In the genomic region with DNA sequence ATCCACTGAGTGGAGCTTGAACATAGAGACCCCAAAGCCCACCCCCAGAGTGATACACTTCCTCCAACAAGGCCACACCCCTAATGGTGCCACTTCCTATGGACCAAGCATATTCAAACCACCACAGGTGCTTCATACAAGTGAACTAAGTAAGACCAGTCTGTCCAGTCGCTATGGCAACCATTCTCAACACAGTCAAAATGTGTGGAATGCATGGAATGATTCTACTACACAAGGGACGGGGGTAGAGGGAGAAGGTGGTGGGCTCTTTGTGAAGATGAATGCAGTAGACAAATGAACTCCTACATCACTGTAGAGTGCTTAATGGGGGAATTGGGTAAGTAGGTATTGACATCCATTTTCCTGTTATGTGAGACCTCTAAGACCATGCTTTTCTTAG, we compare ENCODE assay signal across 22 mouse cellular contexts.
DNase-seq lines count a peak whose midpoint lies in the region; ATAC-seq and TF ChIP-seq lines count a peak whose summit lies in the region.
"Had no signal": no experiment of that assay in that cellular context is flagged by ENCODE, and none has a peak within 500 bp of the region (broad histone marks: within the 10 kb centered on the region; RNA-seq: fewer than 3 reads in every experiment).

No protein-coding gene starts in this region.

- H3K4me2 ChIP-seq in lung, embryonic 14.5 days, result no peak overlapping the region
- H3K4me2 ChIP-seq: embryonic facial prominence, embryonic 13.5 days; forebrain, embryonic 13.5 days; hindbrain, embryonic 13.5 days had no signal

- no peak overlapping the region for H3K9ac ChIP-seq in lung, embryonic 14.5 days
- H3K9ac ChIP-seq: embryonic facial prominence, embryonic 13.5 days; forebrain, embryonic 13.5 days; hindbrain, embryonic 13.5 days had no signal

- ATAC-seq in lung, embryonic 14.5 days (ENCODE audit: insufficient read depth), result peak; percentile 47; the same call in 1 of the 2 replicates
- ATAC-seq: CD4-positive, CD25-positive, alpha-beta regulatory T cell, adult 4 months; forebrain, embryonic 13.5 days; hindbrain, postnatal 0 days had no signal

- H3K36me3 ChIP-seq in lung, embryonic 14.5 days (ENCODE audit: insufficient read depth), result no peaks in the 10 kb centered on the region
- H3K36me3 ChIP-seq: embryonic facial prominence, embryonic 13.5 days; heart, embryonic 10.5 days; hindbrain, embryonic 13.5 days had no signal

- H3K4me1 ChIP-seq in lung, embryonic 14.5 days (ENCODE audit: insufficient read depth), result no peaks in the 10 kb centered on the region
- H3K4me1 ChIP-seq: embryonic facial prominence, embryonic 13.5 days; forebrain, embryonic 13.5 days; heart, embryonic 10.5 days; hindbrain, embryonic 13.5 days had no signal

- no peak for TF ChIP-seq CTCF in lung, embryonic 14.5 days (IDR thresholded peaks at IDR 0.05; ENCODE audit: low read depth)

- no peak overlapping the region for H3K27ac ChIP-seq in lung, embryonic 14.5 days (ENCODE audit: low read depth)
- H3K27ac ChIP-seq: embryonic facial prominence, embryonic 13.5 days; forebrain, embryonic 13.5 days; heart, embryonic 10.5 days; hindbrain, embryonic 13.5 days; hindbrain, postnatal 0 days had no signal

- no peaks in the 10 kb centered on the region for H3K9me3 ChIP-seq in lung, embryonic 14.5 days (ENCODE audit: low read depth, low read length)
- H3K9me3 ChIP-seq: embryonic facial prominence, embryonic 13.5 days; forebrain, embryonic 13.5 days; heart, embryonic 10.5 days; hindbrain, embryonic 13.5 days had no signal

- DNase-seq in embryo, embryonic 10 days (ENCODE audit: low spot score), result peak; percentile 71
- DNase-seq in embryo, embryonic 9.5 days (ENCODE audit: extremely low spot score), result no peak
- DNase-seq in lung, embryonic 14.5 days, result peak; percentile 39
- no peak for DNase-seq in lung, postnatal 14 days
- DNase-seq in ZHBTc4 (ENCODE audit: low read depth, low spot score), result peak; percentile 53
- DNase-seq in mesoderm, embryonic 11.5 days (ENCODE audit: low read depth, low spot score), result peak; percentile 63
- DNase-seq in testis, postnatal 14 days (ENCODE audit: low spot score), result no peak
- no peak for DNase-seq in adrenal gland, adult (ENCODE audit: inconsistent age in 2 of 2, low spot score in 1 of 2)
- DNase-seq: adrenal gland, postnatal 14 days; B cell, adult 2 months; cerebellum, adult 2 months; cerebellum, postnatal 14 days; gastrocnemius, postnatal 36 days; heart, adult 18-20 months; heart, postnatal 10 days; kidney, adult 11 months had no signal

- no peak overlapping the region for H3K4me3 ChIP-seq in lung, embryonic 14.5 days (ENCODE audit: low read depth, low read length)
- H3K4me3 ChIP-seq: embryonic facial prominence, embryonic 13.5 days; forebrain, embryonic 13.5 days; heart, embryonic 10.5 days; hindbrain, embryonic 13.5 days had no signal

- WGBS in lung, embryonic 14.5 days, result 45% methylated on average over 2 of the region's 2 CpGs

- no peaks in the 10 kb centered on the region for H3K27me3 ChIP-seq in lung, embryonic 14.5 days (ENCODE audit: insufficient read depth, low read length)
- H3K27me3 ChIP-seq: embryonic facial prominence, embryonic 13.5 days; forebrain, embryonic 13.5 days; hindbrain, embryonic 13.5 days had no signal

Comparison
In these comparisons a context has a peak if more than half of its experiments do, and no peak if none do; other contexts are left out.
1. DNase-seq: peak in embryo, embryonic 10 days (single experiment), lung, embryonic 14.5 days (single experiment), ZHBTc4 (single experiment) and mesoderm, embryonic 11.5 days (single experiment); none in embryo, embryonic 9.5 days (single experiment), lung, postnatal 14 days (single experiment), testis, postnatal 14 days (single experiment) and adrenal gland, adult (0 of 2).